Mouse (Mus musculus) forebrain, embryonic 14.5 days (tissue): Measurements from ENCODE around the gene L1td1. TPM values are rescaled to one million over a fixed set of nuclear protein-coding genes. Genes with fewer than 3 reads are reported as not detected.

Experiments used
- ATAC-seq: fragments of 200-750 bp; cut with Nextera tagmentation; 2 replicates; pipeline ENCODE4 v1.8.0; 2017; ENCODE audit warnings: mild to moderate bottlenecking, moderate library complexity
- DNase-seq: peaks from one replicate; pipeline ENCODE4 v3.0.0-alpha.2; 2015; ENCODE audit warnings: low spot score
- H3K27ac ChIP-seq: fragments of 300-500 bp; sonication (generic); 2 replicates; pipeline ENCODE4 v1.5.1; 2014; ENCODE audit warnings: low read depth, mild to moderate bottlenecking, control low read depth, low read length, moderate library complexity
- H3K27me3 ChIP-seq: fragments of 300-500 bp; sonication (generic); replicated peaks from 2 replicates; pipeline ENCODE4 v1.6.1; 2014; ENCODE audit warnings: low read length, control low read depth, mixed read lengths; ENCODE audit not compliant: control insufficient read depth, insufficient read depth
- H3K36me3 ChIP-seq: fragments of 300-500 bp; sonication (generic); 2 replicates; pipeline ENCODE4 v1.6.1; 2014; ENCODE audit warnings: low read length, control low read depth; ENCODE audit not compliant: control insufficient read depth, insufficient read depth
- H3K4me1 ChIP-seq: fragments of 300-500 bp; sonication (generic); 2 replicates; pipeline ENCODE4 v1.6.1; 2014; ENCODE audit warnings: antibody characterized with exemption, low read length, control low read depth; ENCODE audit not compliant: control insufficient read depth, insufficient read depth
- H3K4me2 ChIP-seq: fragments of 300-500 bp; sonication (generic); 2 replicates; pipeline ENCODE4 v1.6.1; 2014; ENCODE audit warnings: mild to moderate bottlenecking, control low read depth, low read length
- H3K4me3 ChIP-seq: fragments of 300-500 bp; sonication (generic); 2 replicates; pipeline ENCODE4 v1.5.1; 2014; ENCODE audit warnings: low read depth, low read length, control low read depth
- H3K9ac ChIP-seq: fragments of 300-500 bp; sonication (generic); 2 replicates; pipeline ENCODE4 v1.6.1; 2014; ENCODE audit warnings: mild to moderate bottlenecking, low read length, control low read depth, moderate library complexity
- H3K9me3 ChIP-seq: fragments of 300-500 bp; sonication (generic); replicated peaks from 2 replicates; pipeline ENCODE4 v1.6.1; 2016; ENCODE audit warnings: low read length, control low read depth, mixed read lengths; ENCODE audit not compliant: control insufficient read depth
- WGBS: fragments of 180-500 bp; shearing (Covaris S2); extraction: QIAGEN DNeasy Blood & Tissue Kit; methylation state at CpG from one replicate; pipeline ENCODE4 v1.1.7; 2014; 5-methylcytosine and 5-hydroxymethylcytosine counted together
- polyA plus RNA-seq: library from polyadenylated mRNA; unstranded; fragments of >200 nt; fragmentation: Nextera tagmentation; extraction: Ambion mirVana; gene quantifications from 2 replicates; pipeline ENCODE4 v1.2.1, GENCODE M21; 2014

L1td1 gene
- polyA plus RNA-seq, 1 experiment from 2014 or later, result 0.14 TPM

GRCm38 (mm10) chr4:98758012-98758821 is 31.7 kb downstream of the L1td1 start:
- H3K9me3 ChIP-seq, result no peaks in the 10 kb centered on the region
- no peaks in the 10 kb centered on the region for H3K27me3 ChIP-seq
- H3K36me3 ChIP-seq, result no peaks in the 10 kb centered on the region
- H3K4me1 ChIP-seq, result no peaks in the 10 kb centered on the region
- H3K4me2 ChIP-seq, result no peak overlapping the region
- peak; percentile 92 for ATAC-seq
- H3K4me3 ChIP-seq, result no peak overlapping the region
- no peak overlapping the region for H3K27ac ChIP-seq
- peak; percentile 75 for DNase-seq
- 35% methylated on average over 4 of the region's 4 CpGs for WGBS
- H3K9ac ChIP-seq, result no peak overlapping the region

- WGBS, result 81% methylated on average over 3 of the region's 3 CpGs
- no peak for DNase-seq
- H3K36me3 ChIP-seq, result no peaks in the 10 kb centered on the region
- H3K9ac ChIP-seq, result no peak overlapping the region
- no peaks in the 10 kb centered on the region for H3K27me3 ChIP-seq
- ATAC-seq, result peak; percentile 22; the same call in 1 of the 2 replicates
- no peak overlapping the region for H3K27ac ChIP-seq
- H3K4me1 ChIP-seq, result no peaks in the 10 kb centered on the region
- no peaks in the 10 kb centered on the region for H3K9me3 ChIP-seq
- no peak overlapping the region for H3K4me2 ChIP-seq
- no peak overlapping the region for H3K4me3 ChIP-seq
These were observed 32.5 kb downstream of the L1td1 start for GRCm38 (mm10) chr4:98758872-98759518.

DNA sequence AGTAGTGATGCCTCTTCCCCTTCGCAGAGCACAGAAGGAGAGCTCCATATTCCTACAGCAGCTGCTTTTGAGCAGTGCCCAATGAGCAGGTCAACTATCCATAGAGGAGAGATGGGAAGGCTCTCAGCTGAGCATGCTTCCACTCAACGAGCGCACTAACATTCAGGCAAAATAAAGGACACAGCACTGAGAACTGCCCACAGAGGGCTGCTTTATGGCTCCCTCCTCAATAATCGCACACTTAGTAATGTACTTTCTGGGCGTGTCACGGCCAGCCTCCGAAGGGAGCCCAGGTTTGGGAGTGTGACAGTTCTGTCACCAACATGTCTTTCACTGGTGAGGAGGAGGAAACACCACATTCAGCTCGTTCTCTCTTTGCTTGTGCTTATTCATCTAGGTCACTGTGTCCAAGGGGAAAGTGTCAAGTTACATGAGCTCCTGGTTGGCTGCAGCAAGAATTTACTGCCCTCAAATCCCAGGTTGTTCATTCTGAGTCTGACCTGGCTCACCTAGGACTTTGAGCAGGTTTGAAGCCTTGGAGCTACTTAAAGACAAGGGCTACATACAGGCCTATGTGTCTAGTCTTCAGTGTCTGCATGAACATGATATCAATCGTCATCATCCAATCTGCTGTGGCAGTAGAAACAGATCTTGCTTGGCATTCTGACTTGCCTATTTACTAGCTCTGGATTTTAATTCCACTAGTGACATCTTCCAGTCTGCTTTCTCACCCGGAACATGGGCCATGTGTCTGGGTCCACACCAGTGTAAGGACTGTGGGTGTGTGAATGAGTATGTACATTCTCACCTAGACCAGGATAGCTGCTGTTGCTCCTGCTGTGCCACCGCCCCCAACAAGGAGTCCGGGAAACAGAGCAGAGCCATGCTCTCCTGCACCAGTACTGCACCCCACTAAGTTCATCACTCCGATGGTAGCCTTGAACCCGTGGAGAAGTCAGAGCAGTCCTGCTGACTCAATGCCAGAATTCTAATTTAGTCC is 40.9 kb downstream of the L1td1 start:
- 85% methylated on average over 14 of the region's 14 CpGs for WGBS
- no peak overlapping the region for H3K4me3 ChIP-seq
- no peaks in the 10 kb centered on the region for H3K9me3 ChIP-seq
- H3K4me2 ChIP-seq, result no peak overlapping the region
- DNase-seq (no peak), ATAC-seq (no peak)
- H3K27ac ChIP-seq, result no peak overlapping the region
- no peaks in the 10 kb centered on the region for H3K36me3 ChIP-seq
- no peaks in the 10 kb centered on the region for H3K27me3 ChIP-seq
- no peak overlapping the region for H3K9ac ChIP-seq
- H3K4me1 ChIP-seq, result no peaks in the 10 kb centered on the region

GRCm38 (mm10) chr4:98773785-98774184 is 47.3 kb downstream of the L1td1 start:
- Histone ChIP-seq H3K36me3 (no peaks in the 10 kb centered on the region), H3K27ac (no peak overlapping the region), H3K27me3 (no peaks in the 10 kb centered on the region), H3K4me2 (no peak overlapping the region), H3K4me3 (no peak overlapping the region), H3K9me3 (no peaks in the 10 kb centered on the region), H3K9ac (no peak overlapping the region), H3K4me1 (0 out of 2 replicates have a peak, but pooled peaks cover 2% of the 10 kb centered on the region)
- WGBS, result 95% methylated on average over 5 of the region's 5 CpGs
- no peak for DNase-seq
- no peak for ATAC-seq

DNA sequence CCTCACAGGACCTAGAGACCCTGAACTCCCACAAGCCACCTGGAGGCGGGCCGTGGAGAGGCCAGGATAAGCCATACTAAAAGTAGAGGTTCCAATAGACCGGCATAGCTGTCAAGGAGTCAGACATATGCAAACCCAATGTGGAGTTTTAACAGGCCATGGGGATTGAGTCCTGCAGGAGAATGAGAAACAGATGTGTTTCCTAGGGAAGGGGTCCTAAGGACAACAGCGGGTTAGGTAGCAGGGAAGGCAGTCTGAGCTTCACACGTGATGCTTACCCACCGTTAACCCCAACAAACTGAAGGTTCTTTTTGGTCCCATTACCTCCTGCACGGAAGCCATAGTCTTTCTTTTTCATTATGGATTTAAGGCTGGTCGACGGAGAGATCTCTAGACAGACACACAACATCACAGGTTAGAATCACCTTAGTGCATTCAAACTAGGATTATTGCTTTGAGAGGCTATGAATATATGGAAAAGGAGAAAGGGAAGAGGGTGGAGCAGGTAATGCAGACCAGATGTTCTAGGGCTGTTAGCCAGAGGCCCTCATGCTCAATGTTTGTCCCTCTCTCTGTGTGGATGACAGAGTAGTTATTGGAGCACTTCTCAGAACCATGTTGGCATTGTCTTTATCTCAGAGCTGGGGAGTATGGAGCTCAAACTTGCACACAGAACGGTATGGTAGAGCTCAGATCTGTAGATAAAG is 50.3 kb downstream of the L1td1 start:
- no peak overlapping the region for H3K4me2 ChIP-seq
- WGBS, result 91% methylated on average over 10 of the region's 10 CpGs
- H3K27ac ChIP-seq, result no peak overlapping the region
- no peaks in the 10 kb centered on the region for H3K9me3 ChIP-seq
- 0 out of 2 replicates have a peak, but pooled peaks cover 2% of the 10 kb centered on the region for H3K4me1 ChIP-seq
- no peak overlapping the region for H3K9ac ChIP-seq
- no peak overlapping the region for H3K4me3 ChIP-seq
- no peaks in the 10 kb centered on the region for H3K36me3 ChIP-seq
- DNase-seq, result no peak
- no peaks in the 10 kb centered on the region for H3K27me3 ChIP-seq
- no peak for ATAC-seq

GRCm38 (mm10) chr4:98777464-98777863 is 50.9 kb downstream of the L1td1 start:
- Histone ChIP-seq H3K36me3 (no peaks in the 10 kb centered on the region), H3K4me1 (0 out of 2 replicates have a peak, but pooled peaks cover 2% of the 10 kb centered on the region), H3K9me3 (no peaks in the 10 kb centered on the region), H3K4me3 (no peak overlapping the region), H3K4me2 (no peak overlapping the region), H3K27me3 (no peaks in the 10 kb centered on the region), H3K27ac (no peak overlapping the region), H3K9ac (no peak overlapping the region)
- ATAC-seq, result no peak
- 91% methylated on average over 6 of the region's 6 CpGs for WGBS
- no peak for DNase-seq

DNA sequence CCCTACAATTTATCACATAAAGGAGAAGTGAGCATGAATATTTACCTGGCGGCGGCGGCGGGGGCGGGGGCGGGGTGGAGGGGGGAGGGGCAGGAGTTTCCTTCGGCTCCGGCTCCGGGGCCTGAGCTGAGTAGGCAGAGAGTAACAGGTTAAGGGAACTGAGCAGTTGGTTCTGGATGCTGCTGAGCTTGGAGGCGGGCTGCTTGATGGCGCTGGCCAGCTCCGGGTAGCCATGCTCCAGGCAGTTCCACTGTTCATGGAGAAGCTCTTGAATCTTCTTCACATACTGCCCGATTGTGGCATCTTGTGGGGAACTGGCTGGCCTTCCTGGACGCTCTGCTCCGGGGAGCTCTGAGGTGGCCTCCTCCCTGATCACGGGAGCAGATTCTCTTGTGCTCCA is 51.7 kb downstream of the L1td1 start:
- Histone ChIP-seq H3K4me2 (peak overlapping the region; percentile 28), H3K4me3 (0 out of 2 replicates have a peak overlapping the region, but pooled peaks have one; percentile 6), H3K9ac (no peak overlapping the region), H3K36me3 (no peaks in the 10 kb centered on the region), H3K4me1 (0 out of 2 replicates have a peak, but pooled peaks cover 2% of the 10 kb centered on the region), H3K27ac (no peak overlapping the region), H3K27me3 (no peaks in the 10 kb centered on the region), H3K9me3 (no peaks in the 10 kb centered on the region)
- 11% methylated on average over 16 of the region's 16 CpGs for WGBS
- ATAC-seq (no peak), DNase-seq (no peak)

- Histone ChIP-seq H3K36me3 (no peaks in the 10 kb centered on the region), H3K9ac (no peak overlapping the region), H3K4me1 (peaks cover 9% of the 10 kb centered on the region), H3K27me3 (no peaks in the 10 kb centered on the region), H3K4me2 (no peak overlapping the region), H3K4me3 (no peak overlapping the region), H3K9me3 (no peaks in the 10 kb centered on the region), H3K27ac (no peak overlapping the region)
- no peak for DNase-seq
- no peak for ATAC-seq
- WGBS, result 34% methylated on average over 8 of the region's 8 CpGs
These were observed 59.3 kb downstream of the L1td1 start for GRCm38 (mm10) chr4:98785851-98786250.
